Mouse (Mus musculus): Measurements from ENCODE around the gene Olfr1308. TPM values are rescaled to one million over a fixed set of nuclear protein-coding genes. Genes with fewer than 3 reads are reported as not detected.

The Olfr1308 gene
- polyA plus RNA-seq (2017; shearing (Covaris generic)), result not detected

DNA sequence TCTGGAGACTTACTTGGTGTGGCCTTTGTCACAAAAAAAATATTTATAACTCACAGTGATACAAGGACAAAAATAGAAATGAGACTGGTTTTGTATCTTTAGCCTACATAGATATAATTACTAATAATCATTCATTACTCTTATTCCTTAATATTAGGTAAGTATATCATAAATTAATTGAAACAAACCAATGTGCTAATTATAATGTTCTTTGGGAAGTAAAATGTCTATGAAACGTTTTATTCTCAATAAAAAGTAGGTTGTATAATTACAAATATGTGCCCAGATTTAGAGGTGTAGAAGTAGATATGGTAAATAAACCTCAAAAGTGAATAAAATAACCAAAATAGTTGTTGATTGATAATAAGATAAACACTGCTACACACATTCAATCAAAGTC is at the start of gene Olfr1308:
Gene Olfr1308 (minus strand): TSS at position 101 of the 400 bp plus-strand sequence.
- ATAC-seq, result no peak

DNA sequence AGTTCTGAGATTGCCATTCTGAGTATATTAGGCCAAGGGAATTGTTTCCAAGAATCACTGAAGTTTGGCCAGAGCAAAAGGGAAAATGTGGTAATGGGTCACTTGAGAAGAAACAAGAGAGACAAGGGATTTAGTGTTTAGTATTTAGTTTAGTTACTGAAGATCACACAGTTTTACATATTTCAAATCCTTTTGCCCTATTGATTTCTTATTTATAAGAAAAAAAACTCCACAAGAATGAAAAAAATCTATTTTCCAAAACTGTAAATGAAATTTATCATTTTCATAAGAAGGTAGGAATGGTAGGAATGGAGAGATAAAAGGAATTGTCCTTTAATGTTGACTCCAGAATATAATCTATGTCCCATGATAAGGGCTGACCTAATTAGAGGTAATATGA is 47.9 kb upstream of the Olfr1308 start, which contains the start of gene Olfr1310:
Gene Olfr1310 (minus strand): TSS at position 101 of the 400 bp plus-strand sequence.
- ATAC-seq, result no peak

DNA sequence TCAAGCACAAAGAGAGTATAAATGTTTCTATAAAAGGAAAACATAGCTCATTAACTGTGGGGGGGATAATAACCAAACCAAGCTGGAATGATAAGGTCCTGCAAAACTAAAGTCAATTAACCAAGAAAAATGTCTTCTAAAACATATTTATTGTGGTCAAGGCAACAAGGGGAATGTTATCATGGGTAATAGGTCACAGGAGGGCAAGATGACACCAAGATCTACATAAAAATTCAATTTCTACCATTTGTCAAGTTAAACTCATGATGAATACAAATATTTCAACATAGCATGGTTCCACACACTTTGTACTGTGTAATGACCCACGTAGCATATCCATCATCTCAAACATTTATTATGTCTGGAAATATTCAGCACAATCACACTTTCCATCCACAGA is 25.4 kb upstream of the Olfr1308 start, which contains the start of gene Olfr1309:
Gene Olfr1309 (minus strand): TSS at position 101 of the 400 bp plus-strand sequence.
- ATAC-seq, result no peak

DNA sequence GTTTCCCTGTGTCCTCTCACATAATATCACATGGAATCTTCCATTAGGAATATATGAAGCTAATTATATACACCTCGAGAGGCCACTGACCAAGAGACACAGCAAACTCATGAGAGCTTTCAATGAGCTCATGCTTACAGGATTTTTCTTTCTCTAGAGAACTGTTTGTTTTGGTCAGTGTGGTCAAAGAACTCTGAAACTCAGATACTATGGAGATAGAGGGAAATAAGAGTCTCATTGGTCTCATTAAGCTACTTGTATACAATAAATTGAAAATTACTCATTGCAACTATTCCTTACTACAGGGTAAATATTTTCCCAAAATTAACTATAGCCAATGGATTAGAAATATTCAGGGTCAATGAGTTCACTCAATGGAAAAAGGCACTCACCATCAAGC is 15.4 kb downstream of the Olfr1308 start, which contains the start of gene Olfr1307:
Gene Olfr1307 (minus strand): TSS at position 101 of the 400 bp plus-strand sequence.
- no peak for ATAC-seq

DNA sequence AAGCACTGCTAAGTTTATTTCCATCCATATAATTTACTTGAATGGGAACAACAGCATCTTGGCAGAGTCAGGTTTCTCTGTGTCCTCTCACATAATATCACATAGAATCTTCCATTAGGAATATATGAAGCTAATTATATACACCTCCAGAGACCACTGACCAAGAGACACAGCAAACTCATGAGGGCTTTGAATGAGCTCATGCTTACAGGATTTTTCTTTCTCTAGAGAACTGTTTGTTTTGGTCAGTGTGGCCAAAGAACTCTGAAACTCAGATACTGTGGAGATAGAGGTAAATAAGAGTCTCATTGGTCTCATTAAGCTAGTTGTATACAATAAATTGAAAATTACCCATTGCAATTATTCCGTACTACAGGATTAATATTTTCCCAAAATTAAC is 48.6 kb downstream of the Olfr1308 start, which contains the start of gene Olfr1306:
Gene Olfr1306 (minus strand): TSS at position 101 of the 400 bp plus-strand sequence.
- no peak for ATAC-seq

Other genes with a start within 250 kb of the Olfr1308 start
- gene Olfr1301, start 213.9 kb downstream of the Olfr1308 start, polyA plus RNA-seq (2017; shearing (Covaris generic)), result not detected
- not detected for gene Olfr1302, start 187.5 kb downstream of the Olfr1308 start, polyA plus RNA-seq (2017; shearing (Covaris generic))
- not detected for gene Olfr1303, start 144.6 kb downstream of the Olfr1308 start, polyA plus RNA-seq (2017; shearing (Covaris generic))
- not detected for gene Olfr1305, start 87.8 kb downstream of the Olfr1308 start, polyA plus RNA-seq (2017; shearing (Covaris generic))
- gene Olfr1306, start 48.7 kb downstream of the Olfr1308 start, polyA plus RNA-seq (2017; shearing (Covaris generic)), result under 1 TPM in 1 of 3 experiments, not detected in 2; 0.19 TPM
- gene Olfr1307, start 15.5 kb downstream of the Olfr1308 start, polyA plus RNA-seq (2017; shearing (Covaris generic)), result under 1 TPM in 2 of 3 experiments, not detected in 1; 0.05 TPM
- not detected for gene Olfr1309, start 25.3 kb upstream of the Olfr1308 start, polyA plus RNA-seq (2017; shearing (Covaris generic))
- under 1 TPM in 1 of 3 experiments, not detected in 2; 0.09 TPM for gene Olfr1310, start 47.8 kb upstream of the Olfr1308 start, polyA plus RNA-seq (2017; shearing (Covaris generic))
- not detected for gene Olfr1311, start 59.5 kb upstream of the Olfr1308 start, polyA plus RNA-seq (2017; shearing (Covaris generic))
- gene Olfr1312, start 85.3 kb upstream of the Olfr1308 start, polyA plus RNA-seq (2017; shearing (Covaris generic)), result not detected
- not detected for gene Olfr1313, start 112.9 kb upstream of the Olfr1308 start, polyA plus RNA-seq (2017; shearing (Covaris generic))
- gene Olfr1314, start 131.8 kb upstream of the Olfr1308 start, polyA plus RNA-seq (2017; shearing (Covaris generic)), result not detected
- not detected for gene Olfr1315-ps1, start 150.5 kb upstream of the Olfr1308 start, polyA plus RNA-seq (2017; shearing (Covaris generic))
- gene Olfr1316, start 170.0 kb upstream of the Olfr1308 start, polyA plus RNA-seq (2017; shearing (Covaris generic)), result not detected
- not detected for gene Olfr1317, start 175.4 kb upstream of the Olfr1308 start, polyA plus RNA-seq (2017; shearing (Covaris generic))
- gene Olfr1318, start 189.3 kb upstream of the Olfr1308 start, polyA plus RNA-seq (2017; shearing (Covaris generic)), result not detected

Data from inflammation-experienced regulatory T-cells, adult 6 months (primary cell).